Mouse (Mus musculus): Measurements from ENCODE around the gene Gdf9. TPM values are rescaled to one million over a fixed set of nuclear protein-coding genes. Genes with fewer than 3 reads are reported as not detected.

The Gdf9 gene
- polyA plus RNA-seq, 1 experiment from 2014 or later, result 0.89 TPM

GRCm38 (mm10) chr11:53477833-53478232 lies 47.0 kb downstream of the Gdf9 start:
- Histone ChIP-seq H3K4me3 (ENCODE audit: low read depth, low read length) (no peak overlapping the region), H3K27ac (ENCODE audit: low read depth, low read length) (no peak overlapping the region)
- WGBS, result 36% methylated on average over 7 of the region's 7 CpGs

GRCm38 (mm10) chr11:53478383-53479170 lies 47.8 kb downstream of the Gdf9 start:
- Histone ChIP-seq H3K27ac (ENCODE audit: low read depth, low read length) (no peak overlapping the region), H3K4me1 (replicated peaks; ENCODE audit: control insufficient read depth, insufficient read depth, low read length) (peaks cover 30% of the 10 kb centered on the region), H3K4me3 (ENCODE audit: low read depth, low read length) (peak overlapping the region; percentile 62), H3K9ac (ENCODE audit: low read depth, low read length) (peak overlapping the region; percentile 10), H3K27me3 (replicated peaks; ENCODE audit: control insufficient read depth, insufficient read depth, low read length) (peaks cover 61% of the 10 kb centered on the region), H3K36me3 (ENCODE audit: control insufficient read depth, insufficient read depth, low read length) (no peaks in the 10 kb centered on the region), H3K9me3 (ENCODE audit: control insufficient read depth, low read length) (no peaks in the 10 kb centered on the region), H3K4me2 (peak overlapping the region; percentile 92)
- ATAC-seq (replicated peaks; ENCODE audit: low FRiP score) (no peak), DNase-seq (ENCODE audit: low spot score) (no peak)
- 6% methylated on average over 76 of the region's 79 CpGs for WGBS

More at GRCm38 (mm10) chr11:53477833-53478232, 47.0 kb downstream of the Gdf9 start:
- H3K9me3 ChIP-seq (ENCODE audit: control insufficient read depth, low read length), result no peaks in the 10 kb centered on the region
- no peak overlapping the region for H3K9ac ChIP-seq (ENCODE audit: low read depth, low read length)
- no peak for ATAC-seq (replicated peaks; ENCODE audit: low FRiP score)
- H3K4me2 ChIP-seq, result peak overlapping the region; percentile 92
- peaks cover 69% of the 10 kb centered on the region for H3K27me3 ChIP-seq (replicated peaks; ENCODE audit: control insufficient read depth, insufficient read depth, low read length)
- peaks cover 26% of the 10 kb centered on the region for H3K4me1 ChIP-seq (replicated peaks; ENCODE audit: control insufficient read depth, insufficient read depth, low read length)
- no peaks in the 10 kb centered on the region for H3K36me3 ChIP-seq (ENCODE audit: control insufficient read depth, insufficient read depth, low read length)
- no peak for DNase-seq (ENCODE audit: low spot score)

GRCm38 (mm10) chr11:53479171-53479782 lies 48.5 kb downstream of the Gdf9 start:
- H3K4me3 ChIP-seq (ENCODE audit: low read depth, low read length), result peak overlapping the region; percentile 62
- H3K27ac ChIP-seq (ENCODE audit: low read depth, low read length), result no peak overlapping the region
- H3K27me3 ChIP-seq (replicated peaks; ENCODE audit: control insufficient read depth, insufficient read depth, low read length), result peaks cover 54% of the 10 kb centered on the region
- no peaks in the 10 kb centered on the region for H3K9me3 ChIP-seq (ENCODE audit: control insufficient read depth, low read length)
- peak overlapping the region; percentile 92 for H3K4me2 ChIP-seq
- no peaks in the 10 kb centered on the region for H3K36me3 ChIP-seq (ENCODE audit: control insufficient read depth, insufficient read depth, low read length)
- DNase-seq (ENCODE audit: low spot score), result peak; percentile 56
- ATAC-seq (replicated peaks; ENCODE audit: low FRiP score), result no peak
- 2% methylated on average over 62 of the region's 62 CpGs for WGBS
- peak overlapping the region; percentile 10 for H3K9ac ChIP-seq (ENCODE audit: low read depth, low read length)
- peaks cover 33% of the 10 kb centered on the region for H3K4me1 ChIP-seq (replicated peaks; ENCODE audit: control insufficient read depth, insufficient read depth, low read length)

GRCm38 (mm10) chr11:53479783-53480301 lies 49.0 kb downstream of the Gdf9 start, which contains the start of the genes Gm9945 and Sowaha:
TSS of gene Gm9945 (plus strand) at chr11:53480166.
TSS of gene Sowaha (minus strand) at chr11:53480274.
- DNase-seq (ENCODE audit: low spot score) (peak; percentile 59), ATAC-seq (replicated peaks; ENCODE audit: low FRiP score) (0 out of 2 replicates have a peak, but pooled peaks have one; percentile 22)
- Histone ChIP-seq H3K27me3 (replicated peaks; ENCODE audit: control insufficient read depth, insufficient read depth, low read length) (peaks cover 49% of the 10 kb centered on the region), H3K9ac (ENCODE audit: low read depth, low read length) (peak within 1 kb of the TSS; percentile 10), H3K4me3 (ENCODE audit: low read depth, low read length) (peak within 1 kb of the TSS; percentile 62), H3K36me3 (ENCODE audit: control insufficient read depth, insufficient read depth, low read length) (no peaks in the 10 kb centered on the region), H3K4me2 (peak within 1 kb of the TSS; percentile 92), H3K4me1 (replicated peaks; ENCODE audit: control insufficient read depth, insufficient read depth, low read length) (peaks cover 33% of the 10 kb centered on the region), H3K9me3 (ENCODE audit: control insufficient read depth, low read length) (no peaks in the 10 kb centered on the region), H3K27ac (ENCODE audit: low read depth, low read length) (peak within 1 kb of the TSS; percentile 40; the same call in 1 of the 2 replicates)
- 3% methylated on average over 40 of the region's 40 CpGs for WGBS

- H3K27me3 ChIP-seq (replicated peaks; ENCODE audit: control insufficient read depth, insufficient read depth, low read length), result peaks cover 37% of the 10 kb centered on the region
- H3K36me3 ChIP-seq (ENCODE audit: control insufficient read depth, insufficient read depth, low read length), result no peaks in the 10 kb centered on the region
- peak overlapping the region; percentile 77 for H3K27ac ChIP-seq (ENCODE audit: low read depth, low read length)
- H3K9ac ChIP-seq (ENCODE audit: low read depth, low read length), result peak overlapping the region; percentile 13; the same call in 1 of the 2 replicates
- peak overlapping the region; percentile 92 for H3K4me2 ChIP-seq
- H3K4me3 ChIP-seq (ENCODE audit: low read depth, low read length), result no peak overlapping the region
- no peaks in the 10 kb centered on the region for H3K9me3 ChIP-seq (ENCODE audit: control insufficient read depth, low read length)
- ATAC-seq (replicated peaks; ENCODE audit: low FRiP score) (peak; percentile 83), DNase-seq (ENCODE audit: low spot score) (no peak)
- WGBS, result 48% methylated on average over 4 of the region's 4 CpGs
- peaks cover 33% of the 10 kb centered on the region for H3K4me1 ChIP-seq (replicated peaks; ENCODE audit: control insufficient read depth, insufficient read depth, low read length)
Measured at GRCm38 (mm10) chr11:53481088-53481730, 50.4 kb downstream of the Gdf9 start.

GRCm38 (mm10) chr11:53483159-53483891 lies 52.5 kb downstream of the Gdf9 start:
- peak overlapping the region; percentile 52 for H3K9ac ChIP-seq (ENCODE audit: low read depth, low read length)
- no peaks in the 10 kb centered on the region for H3K36me3 ChIP-seq (ENCODE audit: control insufficient read depth, insufficient read depth, low read length)
- peak; percentile 82 for ATAC-seq (replicated peaks; ENCODE audit: low FRiP score)
- no peaks in the 10 kb centered on the region for H3K9me3 ChIP-seq (ENCODE audit: control insufficient read depth, low read length)
- peaks cover 38% of the 10 kb centered on the region for H3K4me1 ChIP-seq (replicated peaks; ENCODE audit: control insufficient read depth, insufficient read depth, low read length)
- H3K4me2 ChIP-seq, result peak overlapping the region; percentile 55
- H3K27ac ChIP-seq (ENCODE audit: low read depth, low read length), result peak overlapping the region; percentile 90
- no peak for DNase-seq (ENCODE audit: low spot score)
- H3K27me3 ChIP-seq (replicated peaks; ENCODE audit: control insufficient read depth, insufficient read depth, low read length), result peaks cover 34% of the 10 kb centered on the region
- H3K4me3 ChIP-seq (ENCODE audit: low read depth, low read length), result no peak overlapping the region
- WGBS, result 32% methylated on average over 9 of the region's 9 CpGs

- no peak for ATAC-seq (replicated peaks; ENCODE audit: low FRiP score)
- no peak for DNase-seq (ENCODE audit: low spot score)
Measured at GRCm38 (mm10) chr11:53485719-53486118, 54.9 kb downstream of the Gdf9 start.

GRCm38 (mm10) chr11:53486351-53486750 lies 55.5 kb downstream of the Gdf9 start:
- DNase-seq (ENCODE audit: low spot score) (no peak), ATAC-seq (replicated peaks; ENCODE audit: low FRiP score) (no peak)
- Histone ChIP-seq H3K4me2 (no peak overlapping the region), H3K27me3 (replicated peaks; ENCODE audit: control insufficient read depth, insufficient read depth, low read length) (peaks cover 13% of the 10 kb centered on the region), H3K36me3 (ENCODE audit: control insufficient read depth, insufficient read depth, low read length) (no peaks in the 10 kb centered on the region), H3K4me3 (ENCODE audit: low read depth, low read length) (no peak overlapping the region), H3K4me1 (replicated peaks; ENCODE audit: control insufficient read depth, insufficient read depth, low read length) (peaks cover 20% of the 10 kb centered on the region), H3K9ac (ENCODE audit: low read depth, low read length) (no peak overlapping the region), H3K9me3 (ENCODE audit: control insufficient read depth, low read length) (no peaks in the 10 kb centered on the region), H3K27ac (ENCODE audit: low read depth, low read length) (no peak overlapping the region)
- 79% methylated on average over 3 of the region's 3 CpGs for WGBS

More at GRCm38 (mm10) chr11:53485719-53486118, 54.9 kb downstream of the Gdf9 start:
- H3K27ac ChIP-seq (ENCODE audit: low read depth, low read length), result no peak overlapping the region
- H3K9ac ChIP-seq (ENCODE audit: low read depth, low read length), result no peak overlapping the region
- no peaks in the 10 kb centered on the region for H3K36me3 ChIP-seq (ENCODE audit: control insufficient read depth, insufficient read depth, low read length)
- no peaks in the 10 kb centered on the region for H3K9me3 ChIP-seq (ENCODE audit: control insufficient read depth, low read length)
- peaks cover 13% of the 10 kb centered on the region for H3K27me3 ChIP-seq (replicated peaks; ENCODE audit: control insufficient read depth, insufficient read depth, low read length)
- WGBS, result 37% methylated on average over 3 of the region's 3 CpGs
- H3K4me3 ChIP-seq (ENCODE audit: low read depth, low read length), result no peak overlapping the region
- H3K4me1 ChIP-seq (replicated peaks; ENCODE audit: control insufficient read depth, insufficient read depth, low read length), result peaks cover 20% of the 10 kb centered on the region
- no peak overlapping the region for H3K4me2 ChIP-seq
